Mouse (Mus musculus): ENCODE data around the gene Kng1. TPM values are rescaled to one million over a fixed set of nuclear protein-coding genes. Genes with fewer than 3 reads are reported as not detected.
A peak's percentile ranks its signal among the peaks of the same experiment; 100 is the strongest.
"Not testable (repeated sequence)": the region's sequence is repeated elsewhere in the genome, so short reads cannot be mapped to it uniquely, and the experiment has no call there.

Gene Kng1
- total RNA-seq, 2 experiments from 2014 or later, result not detected

DNA sequence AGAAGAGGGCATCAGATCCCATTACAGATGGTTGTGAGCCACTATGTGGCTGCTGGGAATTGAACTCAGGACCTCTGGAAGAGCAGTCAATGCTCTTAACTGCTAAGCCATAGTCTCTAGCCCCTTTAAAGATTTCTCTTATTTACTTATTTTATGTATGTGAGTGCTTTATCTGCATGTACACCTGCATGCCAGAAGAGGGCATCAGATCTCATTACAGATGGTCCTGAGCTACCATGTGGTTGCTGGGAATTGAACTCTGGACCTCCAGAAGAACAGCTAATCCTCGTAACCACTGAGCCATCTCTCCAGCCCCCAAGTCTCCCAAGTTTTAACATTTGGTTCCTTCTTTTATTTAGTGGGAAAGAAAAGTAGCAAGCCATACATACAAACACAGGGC, 30.8 kb downstream of the Kng1 start:
- intact Hi-C loops (cut with DNase I), result loop anchor here (1.0 to 5.0 kb wide), 2 partner anchors 47 to 314 kb away; no protein-coding TSS in a partner anchor
- not testable (repeated sequence) for DNase-seq (ENCODE audit: low spot score in 2 of 2)

DNA sequence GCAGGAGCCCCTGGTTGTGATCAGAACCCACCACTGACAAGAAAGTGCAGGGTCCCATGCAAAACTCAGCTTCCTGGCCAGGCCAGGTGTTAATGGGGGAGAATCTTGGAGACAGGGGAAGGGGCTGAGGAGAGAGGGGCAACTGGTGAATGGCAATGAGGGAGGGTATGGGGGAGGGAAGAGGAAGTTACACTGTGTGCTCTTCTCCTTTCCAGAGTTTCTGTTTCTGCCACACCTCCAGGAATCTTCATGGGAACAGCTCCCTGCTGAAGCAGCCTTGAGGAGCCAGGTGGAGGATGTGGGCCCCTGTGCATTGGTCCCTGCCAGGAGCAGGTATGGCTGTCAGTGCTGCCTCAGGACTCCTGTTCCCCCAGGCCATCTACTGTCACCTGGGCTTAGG, 33.7 kb downstream of the Kng1 start:
- DNase-seq (ENCODE audit: low spot score in 2 of 2); intact Hi-C loops (cut with DNase I): not testable (repeated sequence)

DNA sequence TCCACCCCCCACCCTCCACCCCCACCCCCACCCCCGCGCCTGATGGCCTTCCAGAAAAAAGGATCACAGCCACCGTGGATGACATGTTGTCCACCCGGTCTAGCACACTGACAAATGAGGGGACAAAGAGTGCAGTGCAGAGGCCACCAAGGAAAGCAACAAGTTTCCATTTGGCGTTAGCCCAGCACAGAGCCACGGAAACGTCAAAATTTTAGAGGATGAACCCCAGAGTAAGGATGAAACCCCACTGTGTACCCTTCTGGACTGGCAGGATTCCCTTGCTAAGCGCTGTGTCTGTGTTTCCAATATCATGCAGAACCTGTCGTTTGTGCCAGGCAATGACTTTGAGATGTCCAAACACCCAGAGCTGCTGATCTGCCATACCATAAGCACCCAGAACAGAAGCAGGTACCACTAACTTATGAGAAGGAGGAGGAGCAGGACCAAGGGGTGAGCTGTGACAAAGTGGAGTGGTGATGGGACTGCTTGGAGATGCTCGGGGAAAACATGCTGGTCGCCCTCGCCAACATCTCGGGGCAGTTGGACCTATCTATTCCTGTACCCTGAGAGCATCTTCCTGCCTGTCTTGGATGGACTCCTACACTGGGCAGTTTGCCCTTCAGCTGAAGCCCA, 35.8 kb downstream of the Kng1 start:
- intact Hi-C loops (cut with DNase I), result no loop called here
- DNase-seq (ENCODE audit: low spot score in 2 of 2), result no peak

DNA sequence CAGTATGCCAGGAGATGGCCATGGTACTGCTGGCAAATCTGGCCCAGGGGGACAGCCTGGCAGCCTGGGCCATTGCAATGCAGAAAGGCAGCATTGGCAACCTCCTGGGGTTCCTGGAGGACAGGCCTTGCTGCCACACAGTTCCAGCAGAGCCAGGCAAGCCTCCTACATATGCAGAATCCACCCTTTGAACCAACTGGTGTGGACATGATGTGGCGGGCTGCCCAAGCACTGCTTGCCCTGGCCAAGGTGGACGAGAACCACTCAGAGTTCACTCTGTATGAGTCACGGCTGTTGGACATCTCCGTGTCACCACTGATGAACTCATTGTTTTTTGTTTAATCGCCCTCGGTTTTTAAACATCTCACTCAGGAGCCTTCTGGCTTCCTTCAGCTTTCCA, 36.5 kb downstream of the Kng1 start:
- DNase-seq (ENCODE audit: low spot score in 2 of 2), result no peak
- intact Hi-C loops (cut with DNase I), result no loop called here

DNA sequence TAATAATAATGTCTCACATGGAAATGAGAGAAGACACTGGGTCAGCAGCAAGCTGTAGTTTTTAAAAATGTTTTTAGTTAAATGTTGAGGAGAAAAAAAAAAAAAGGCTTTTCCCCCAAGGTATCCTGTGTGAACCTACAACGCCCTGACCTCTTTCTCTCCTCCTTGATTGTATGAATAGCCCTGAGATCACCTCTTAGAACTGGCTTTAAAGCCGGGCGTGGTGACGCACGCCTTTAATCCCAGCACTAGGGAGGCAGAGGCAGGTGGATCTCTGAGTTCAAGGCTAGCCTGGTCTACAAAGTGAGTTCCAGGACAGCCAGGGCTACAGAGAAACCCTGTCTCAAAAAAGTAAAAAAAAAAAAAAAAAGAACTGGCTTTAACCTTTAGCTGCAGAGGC, 37.9 kb downstream of the Kng1 start:
- DNase-seq (ENCODE audit: low spot score in 2 of 2); intact Hi-C loops (cut with DNase I): not testable (repeated sequence)

DNA sequence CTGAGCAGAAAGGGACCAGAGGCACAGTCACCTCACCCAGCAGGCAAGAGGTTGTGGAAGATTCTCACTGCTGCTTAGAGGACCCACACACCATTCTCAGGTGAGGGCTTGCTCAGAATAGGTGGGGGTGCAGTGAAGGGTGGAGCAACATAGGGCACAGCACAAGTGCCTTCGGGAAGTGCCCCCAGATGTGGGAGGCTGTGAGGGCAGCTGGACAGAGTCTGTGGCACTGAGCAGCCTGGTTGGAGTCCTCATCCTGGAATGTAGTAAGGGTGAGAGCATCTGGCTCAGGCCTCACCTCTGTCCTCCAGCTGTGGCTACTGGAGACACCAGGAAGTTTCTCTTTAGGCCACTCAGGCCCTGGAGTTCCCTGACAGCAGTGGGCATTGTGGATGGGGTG, 39.2 kb downstream of the Kng1 start:
- DNase-seq (ENCODE audit: low spot score in 2 of 2); intact Hi-C loops (cut with DNase I): not testable (repeated sequence)

DNA sequence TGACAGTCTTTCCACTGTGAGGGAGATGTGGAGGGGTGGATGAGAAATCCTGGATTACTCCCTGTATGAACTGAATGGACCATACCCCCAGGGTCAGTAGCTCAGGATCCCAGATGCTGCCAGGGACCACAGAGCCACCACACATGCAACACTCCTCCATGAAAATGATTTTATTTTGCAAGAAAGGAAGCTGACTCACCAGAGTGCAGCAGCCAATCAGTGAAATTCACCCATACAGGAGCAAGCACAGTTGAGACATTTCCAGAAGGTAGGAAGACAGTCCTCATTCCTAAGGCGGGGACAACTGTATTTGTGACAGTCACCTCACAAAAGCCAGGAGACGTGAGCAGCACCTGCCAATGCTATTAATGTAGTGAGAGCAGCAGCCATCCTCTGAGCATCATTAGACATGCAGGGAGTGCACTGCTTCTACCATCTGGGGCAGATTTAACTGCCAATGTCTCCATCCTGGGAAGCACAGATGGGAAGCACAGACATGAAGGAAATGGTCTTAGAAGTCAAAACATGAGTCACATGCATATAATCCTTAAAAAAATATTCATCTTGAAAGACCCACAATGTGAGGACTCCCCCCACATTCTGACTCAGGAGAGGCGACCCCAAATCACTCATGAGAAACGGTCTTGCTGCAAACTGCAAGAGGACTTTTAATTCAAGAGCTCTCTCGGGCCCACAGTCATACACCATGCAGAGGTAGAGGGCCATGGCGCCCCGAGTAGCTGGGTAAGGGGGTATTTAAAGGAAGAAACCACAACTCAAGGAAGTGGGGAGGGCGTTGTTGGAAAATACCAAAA, 39.8 kb downstream of the Kng1 start:
- DNase-seq (ENCODE audit: low spot score in 2 of 2), result peak; percentile 27 to 68
- intact Hi-C loops (cut with DNase I), result not testable (repeated sequence)

DNA sequence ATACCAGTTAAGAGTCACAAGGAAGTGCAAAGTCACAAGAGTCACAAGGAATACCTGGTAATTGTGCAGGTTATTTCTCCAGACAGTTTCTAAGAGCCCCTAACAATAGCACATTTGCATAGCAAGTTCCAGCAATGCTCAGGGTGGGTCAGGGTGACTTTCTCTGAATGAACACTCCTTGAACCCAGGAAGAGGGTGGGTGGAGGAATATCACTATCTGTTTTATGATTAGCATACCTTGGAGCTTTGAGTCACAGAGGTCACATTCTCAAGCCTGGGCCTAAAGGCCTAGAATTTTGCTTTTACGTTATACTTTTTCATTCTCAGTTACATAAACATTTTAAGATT, 40.4 kb downstream of the Kng1 start:
- intact Hi-C loops (cut with DNase I); DNase-seq (ENCODE audit: low spot score in 2 of 2): not testable (repeated sequence)

DNA sequence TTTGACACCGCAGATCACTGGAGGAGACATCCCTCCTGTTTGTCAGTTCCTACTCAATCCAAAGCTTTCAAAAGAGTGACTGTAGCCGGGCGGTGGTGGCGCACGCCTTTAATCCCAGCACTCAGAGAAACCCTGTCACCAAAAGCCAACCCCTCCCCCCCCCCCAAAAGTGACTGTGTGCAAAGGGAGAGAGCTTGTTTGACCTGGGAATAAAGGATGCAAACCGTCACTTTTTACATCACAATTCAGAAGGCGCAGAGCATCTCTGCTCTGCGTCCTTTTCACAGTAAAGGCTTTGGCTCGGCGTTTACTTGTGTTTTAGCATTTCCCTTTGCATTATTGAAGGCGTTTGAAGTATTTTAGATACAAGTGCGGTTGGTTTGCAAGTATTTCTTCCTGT, 42.0 kb downstream of the Kng1 start:
- no peak for DNase-seq (ENCODE audit: low spot score in 2 of 2)
- intact Hi-C loops (cut with DNase I), result no loop called here

DNA sequence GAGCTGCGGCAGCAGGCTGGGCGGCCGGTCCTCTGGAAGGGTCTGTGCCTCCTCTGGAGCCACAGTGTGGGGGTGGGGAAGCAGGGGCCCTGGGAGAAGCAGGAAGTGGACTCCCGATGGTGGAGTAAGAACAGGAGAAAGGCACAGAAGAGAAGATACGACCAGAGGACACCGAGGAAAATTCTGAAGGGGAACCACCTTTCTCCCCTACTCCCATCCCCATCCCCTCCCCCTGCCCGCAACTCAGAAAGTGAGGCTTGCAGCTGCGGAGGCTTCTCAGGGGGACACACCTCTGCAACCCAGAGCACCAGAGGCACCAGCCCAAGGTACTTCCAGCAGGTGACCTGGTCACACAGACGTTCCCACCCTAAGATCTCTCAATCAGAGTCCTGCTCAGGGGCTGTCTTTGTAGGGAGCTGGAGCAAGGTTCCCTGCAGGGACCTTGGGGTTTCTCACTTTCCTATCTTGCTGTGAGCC, 42.5 kb downstream of the Kng1 start:
- DNase-seq (ENCODE audit: low spot score in 2 of 2), result no peak
- intact Hi-C loops (cut with DNase I), result no loop called here

DNA sequence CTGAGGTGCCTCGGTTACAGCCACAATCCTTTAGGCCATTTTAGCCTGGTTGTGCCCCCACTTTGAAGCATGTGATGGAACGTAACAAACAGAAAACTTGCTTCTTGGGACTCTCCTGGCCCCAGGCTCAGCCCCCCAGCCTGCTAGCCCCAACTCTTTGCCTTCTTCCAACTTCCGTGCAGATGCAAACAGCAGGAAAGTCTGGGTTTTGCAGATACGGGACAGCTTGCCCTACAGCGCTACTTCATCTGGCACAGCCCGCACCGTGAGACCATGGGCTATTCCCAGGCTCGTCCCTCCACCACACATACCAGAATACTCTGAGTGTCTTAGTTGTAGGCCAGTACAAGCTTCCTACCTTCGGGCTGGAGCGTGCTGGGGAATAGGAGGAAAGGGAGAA, 42.9 kb downstream of the Kng1 start:
- DNase-seq (ENCODE audit: low spot score in 2 of 2), result no peak
- intact Hi-C loops (cut with DNase I), result no loop called here

DNA sequence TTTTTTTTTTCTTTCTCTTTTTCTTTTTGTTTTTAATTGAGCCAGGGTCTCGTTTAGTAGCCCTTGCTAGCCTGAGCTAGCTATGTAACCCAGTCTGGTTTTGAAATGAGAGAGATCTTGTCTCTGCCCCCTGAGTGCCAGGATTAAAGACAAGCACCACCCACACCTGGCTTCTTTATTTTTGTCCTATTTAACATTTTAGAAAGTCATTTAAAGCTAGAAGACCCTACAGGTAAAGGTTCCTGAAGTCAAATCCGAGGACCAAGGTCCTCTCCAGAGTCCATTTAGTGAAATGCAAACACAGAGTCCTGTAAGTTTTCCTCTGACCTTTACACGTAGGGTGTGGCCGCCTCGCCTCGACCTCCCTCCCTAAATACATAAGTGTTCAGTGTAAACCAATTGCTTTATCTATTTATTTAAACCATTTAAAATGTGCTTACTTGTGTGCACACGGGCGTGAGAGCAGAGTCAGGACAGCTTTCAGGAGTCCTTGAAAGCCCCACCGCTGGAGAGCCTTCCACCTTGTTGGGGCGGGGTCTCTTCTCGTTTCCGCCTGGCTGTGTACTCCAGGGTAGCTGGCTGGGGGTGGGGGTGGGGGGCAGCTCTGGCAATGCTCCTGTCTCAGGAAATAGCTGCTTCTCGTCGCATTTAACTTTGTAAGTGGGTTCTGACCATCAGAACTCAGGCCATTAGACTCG, 44.8 kb downstream of the Kng1 start:
- intact Hi-C loops (cut with DNase I), result no loop called here
- no peak for DNase-seq (ENCODE audit: low spot score in 2 of 2)

DNA sequence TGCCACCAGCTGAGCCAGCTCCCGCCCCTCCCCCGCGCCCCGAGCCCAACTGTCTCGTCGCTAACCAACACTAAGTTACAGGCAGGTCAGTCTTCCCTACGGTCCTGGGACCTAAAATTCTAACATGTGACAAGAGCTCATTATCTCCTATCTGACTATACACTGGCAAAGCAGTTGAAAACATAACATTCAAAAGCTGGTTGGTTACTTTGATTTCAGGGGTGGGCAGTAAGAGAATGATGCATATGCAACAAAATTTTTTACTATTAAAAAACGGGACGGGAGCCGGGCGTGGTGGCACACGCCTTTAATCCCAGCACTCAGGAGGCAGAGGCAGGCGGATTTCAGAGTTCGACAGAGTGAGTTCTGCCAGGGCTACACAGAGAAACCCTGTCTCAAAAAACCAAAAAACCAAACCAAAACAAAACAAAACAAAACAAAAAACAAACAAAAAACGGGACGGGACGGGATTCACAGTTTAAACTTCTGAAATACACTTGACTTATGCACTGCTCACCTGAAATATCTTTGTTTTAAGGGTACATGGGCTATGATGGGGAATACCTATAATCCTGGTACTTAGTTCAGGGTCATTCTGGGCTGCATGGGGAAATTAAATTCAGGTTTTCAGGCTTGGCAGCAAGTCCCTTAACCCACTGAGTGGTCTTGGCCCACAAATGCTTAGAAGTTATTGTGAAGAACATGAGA, 45.5 kb downstream of the Kng1 start:
- DNase-seq (ENCODE audit: low spot score in 2 of 2), result no peak
- intact Hi-C loops (cut with DNase I), result no loop called here

DNA sequence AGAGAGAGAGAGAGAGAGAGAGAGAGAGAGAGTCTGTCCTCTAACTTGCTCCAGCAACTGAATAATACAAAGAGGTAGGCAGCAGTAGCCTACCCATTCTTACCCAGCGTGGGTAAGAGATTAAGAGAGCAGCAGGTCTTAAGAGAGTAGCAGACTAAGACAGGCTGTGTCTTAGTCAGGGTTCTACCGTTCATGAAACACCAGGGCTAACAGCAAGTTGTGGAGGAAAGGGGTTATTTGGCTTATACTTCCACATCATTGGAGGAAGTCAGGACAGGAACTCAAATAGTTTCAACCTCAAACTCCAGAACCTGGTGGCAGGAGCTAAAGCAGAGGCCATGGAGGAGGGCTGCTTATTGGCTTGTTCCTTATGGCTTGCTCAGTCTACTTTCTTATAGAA, 46.2 kb downstream of the Kng1 start:
- DNase-seq (ENCODE audit: low spot score in 2 of 2), result no peak
- intact Hi-C loops (cut with DNase I), result no loop called here

DNA sequence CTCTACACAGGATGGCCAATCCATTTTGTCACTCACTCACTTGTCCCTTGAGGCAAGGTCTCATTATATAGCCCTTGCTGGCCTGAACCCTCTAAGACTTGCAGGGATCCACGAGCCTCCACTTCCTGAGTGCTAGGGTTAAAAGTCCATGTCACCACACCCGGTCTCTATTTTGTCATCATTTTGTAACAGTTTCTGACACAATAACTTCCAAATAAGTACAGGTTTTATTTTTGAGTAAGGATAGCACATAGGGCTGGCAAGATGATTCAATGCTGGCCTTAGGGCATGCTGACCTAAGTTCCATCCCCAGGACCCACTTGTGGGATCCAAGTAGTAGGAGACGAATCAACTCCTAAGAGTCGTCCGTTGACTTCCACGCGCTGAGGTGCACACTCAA, 48.5 kb downstream of the Kng1 start:
- intact Hi-C loops (cut with DNase I), result loop anchor here (5.0 kb wide), 1 partner anchor 249 kb away; the partner anchor contains the start of genes Dnajb11 and Tbccd1
- no peak for DNase-seq (ENCODE audit: low spot score in 2 of 2)

DNA sequence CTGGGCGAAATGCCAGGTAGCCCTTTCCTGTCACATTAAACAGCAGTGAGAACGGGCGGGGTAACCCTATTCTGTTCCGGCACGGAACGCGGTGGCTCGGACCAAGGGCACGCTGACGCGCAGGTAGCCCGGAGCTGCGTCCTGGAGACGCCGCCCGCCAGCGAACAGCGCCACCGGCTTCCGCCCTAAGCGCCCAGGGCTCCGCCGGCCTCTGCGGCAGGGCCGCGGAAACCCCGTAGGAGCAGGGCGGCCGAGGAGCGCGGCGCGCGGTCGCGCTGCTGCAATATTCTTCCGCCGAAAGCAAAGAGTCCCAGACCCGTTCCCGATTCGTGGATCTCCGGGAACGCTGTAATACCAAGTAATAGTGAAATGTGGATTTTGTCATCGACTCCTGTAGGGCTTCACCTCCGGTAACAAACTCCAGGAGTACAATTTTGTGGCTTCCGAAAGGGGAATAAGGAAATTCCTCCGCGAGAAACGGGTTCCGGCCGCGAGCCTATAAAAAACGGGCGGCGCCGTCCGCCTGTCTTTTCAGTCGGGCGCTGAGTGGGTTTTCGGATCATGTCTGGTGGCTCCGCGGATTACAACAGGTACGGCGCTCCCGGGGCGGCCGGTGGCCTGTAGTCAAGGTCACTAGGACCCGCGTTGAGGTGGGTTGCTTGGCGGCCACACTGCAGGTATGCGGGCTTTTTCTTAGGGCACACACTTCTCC, 49.7 kb downstream of the Kng1 start, which contains the start of gene Eif4a2:
Eif4a2 (plus strand) TSS at position 214 of the 712 bp plus-strand sequence.
- peak; percentile 93 to 94 for DNase-seq (ENCODE audit: low spot score in 2 of 2)
- intact Hi-C loops (cut with DNase I), result loop anchor here (1.0 to 5.0 kb wide), 2 partner anchors 20 to 250 kb away; partner anchors contain the start of genes Dnajb11, Rfc4 and Tbccd1

DNA sequence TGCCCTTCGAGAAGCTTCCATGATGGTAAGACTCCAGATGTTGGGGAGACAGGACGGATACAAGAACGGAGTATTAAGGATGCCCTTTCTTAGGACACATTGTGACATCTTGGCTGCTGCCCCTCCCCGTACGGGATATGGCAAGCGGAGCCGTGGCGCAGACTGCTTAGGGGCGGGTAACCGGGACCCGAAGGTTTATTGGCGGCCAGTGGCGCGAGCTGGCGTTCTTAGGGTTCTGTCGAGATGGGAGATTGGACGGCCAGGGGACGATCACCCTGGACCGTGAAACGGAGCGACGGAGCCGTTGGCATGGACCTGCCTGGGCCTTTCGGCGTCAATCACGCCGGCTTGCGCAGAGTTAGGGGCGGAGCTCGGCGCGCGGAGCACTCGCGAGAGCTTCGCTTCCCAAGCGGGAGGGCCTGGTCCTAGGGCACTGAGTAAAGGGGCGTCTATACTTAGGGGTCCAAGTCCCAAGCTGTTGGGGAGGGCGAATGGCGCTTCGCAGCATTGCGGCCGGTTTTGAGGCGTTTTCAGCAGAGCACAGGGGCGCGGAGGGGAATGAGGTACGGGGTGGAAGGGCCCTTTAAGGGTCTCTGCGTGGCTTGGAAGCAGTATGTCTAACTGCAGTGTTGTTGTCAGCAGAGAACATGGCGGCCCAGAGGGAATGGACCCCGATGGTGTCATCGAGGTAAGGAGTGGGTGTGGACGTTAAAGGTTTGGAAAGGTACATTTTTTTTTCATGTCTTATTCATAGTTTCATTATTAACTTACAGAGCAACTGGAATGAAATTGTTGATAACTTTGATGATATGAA, 50.5 kb downstream of the Kng1 start:
- peak; percentile 82 for DNase-seq (ENCODE audit: low spot score in 2 of 2)
- intact Hi-C loops (cut with DNase I), result loop anchor here (1.0 to 5.0 kb wide), 2 partner anchors 19 to 251 kb away; partner anchors contain the start of genes Dnajb11, Rfc4 and Tbccd1

DNA sequence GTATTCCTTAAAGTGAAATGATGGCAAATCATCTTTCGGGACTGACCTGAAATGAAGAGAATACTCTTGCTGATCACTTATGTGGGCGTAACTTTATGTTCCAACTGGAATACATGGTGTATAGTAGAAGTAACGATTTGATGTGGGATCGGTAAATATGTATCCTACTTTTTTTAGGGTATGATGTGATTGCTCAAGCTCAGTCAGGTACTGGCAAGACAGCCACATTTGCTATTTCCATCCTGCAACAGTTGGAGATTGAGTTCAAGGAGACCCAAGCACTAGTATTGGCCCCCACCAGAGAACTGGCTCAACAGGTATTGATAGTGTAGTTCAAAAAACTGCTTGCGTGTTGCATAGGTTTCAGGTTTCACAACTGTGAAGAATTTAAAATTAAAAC, 51.3 kb downstream of the Kng1 start:
- DNase-seq (ENCODE audit: low spot score in 2 of 2), result no peak
- intact Hi-C loops (cut with DNase I), result loop anchor here (5.0 kb wide), 1 partner anchor 252 kb away; the partner anchor contains the start of genes Dnajb11 and Tbccd1

Measured in left cerebral cortex, postnatal 25 days (tissue).